Mouse (Mus musculus): Measurements from ENCODE around the gene Prrc2b.

Gene Prrc2b

DNA sequence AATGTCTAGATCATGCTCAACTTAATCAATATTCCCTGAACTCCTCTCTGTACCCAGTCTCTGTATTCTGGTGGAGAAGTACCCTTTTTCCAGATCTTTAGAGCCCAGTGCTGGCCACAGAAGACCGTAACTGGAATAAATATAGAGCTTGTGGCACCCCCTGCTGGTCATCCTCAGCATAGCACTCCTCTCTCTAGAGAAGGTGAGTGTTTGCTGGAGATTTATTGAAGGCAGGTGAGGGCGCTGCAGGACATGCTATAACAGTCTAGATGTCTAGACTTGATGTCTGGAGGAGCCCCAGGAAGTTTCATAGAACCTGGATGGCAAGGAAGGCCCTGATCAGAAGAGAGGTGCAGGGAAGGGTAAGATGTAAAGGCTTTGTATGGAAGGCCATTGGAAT, 16.8 kb upstream of the Prrc2b start:
- peak; percentile 92 for DNase-seq (ENCODE audit: low read depth, low spot score)

DNA sequence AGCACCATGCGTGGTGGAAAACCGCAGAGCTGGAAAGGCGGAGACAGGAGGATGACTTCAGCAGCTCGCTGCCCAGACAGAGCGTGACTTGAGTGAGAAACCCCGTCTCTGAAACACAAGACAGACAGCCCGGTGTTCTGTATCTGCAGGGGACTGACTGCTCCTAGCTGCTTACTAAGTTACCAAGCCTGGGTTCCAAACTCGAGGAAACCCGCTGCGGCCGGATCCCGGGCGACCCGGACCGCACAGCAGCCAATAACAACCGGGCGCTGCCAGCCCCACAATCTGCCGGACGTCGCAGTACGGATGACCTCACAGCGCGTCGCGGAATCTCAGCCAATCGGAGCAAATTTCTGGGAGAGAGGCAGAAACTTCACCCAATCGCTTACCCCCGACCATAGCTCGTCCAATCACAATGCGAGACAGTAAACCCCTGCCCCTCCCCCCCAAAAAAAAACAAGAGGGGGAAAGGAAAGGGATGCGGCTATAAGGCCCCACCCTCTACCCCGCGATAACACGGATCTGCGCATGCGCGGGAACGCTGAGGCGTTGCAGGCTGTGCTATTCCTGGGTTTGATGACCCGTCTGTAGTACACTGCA, 13.1 kb upstream of the Prrc2b start:
- peak; percentile 100 for DNase-seq (ENCODE audit: low read depth, low spot score)

DNA sequence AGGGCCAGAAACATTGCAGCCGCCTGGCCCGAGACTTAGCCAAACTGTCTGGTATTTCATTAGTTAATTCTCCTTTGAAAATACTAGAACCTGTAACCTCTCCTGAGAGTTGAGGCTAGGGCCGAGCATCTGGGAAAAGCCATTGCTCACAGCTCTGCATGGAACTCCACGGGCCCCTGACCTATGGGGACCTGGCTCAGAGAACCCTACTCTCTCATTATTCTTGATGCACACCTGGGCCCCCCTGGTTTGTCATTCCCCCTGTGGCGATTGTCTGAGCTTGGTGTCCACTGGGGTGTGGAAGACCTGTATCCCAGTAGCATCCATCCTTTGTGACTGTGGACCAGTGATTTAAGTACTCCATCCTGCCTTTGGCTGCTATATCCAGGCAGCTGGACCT, 11.5 kb upstream of the Prrc2b start:
- no peak for DNase-seq (ENCODE audit: low read depth, low spot score)

DNA sequence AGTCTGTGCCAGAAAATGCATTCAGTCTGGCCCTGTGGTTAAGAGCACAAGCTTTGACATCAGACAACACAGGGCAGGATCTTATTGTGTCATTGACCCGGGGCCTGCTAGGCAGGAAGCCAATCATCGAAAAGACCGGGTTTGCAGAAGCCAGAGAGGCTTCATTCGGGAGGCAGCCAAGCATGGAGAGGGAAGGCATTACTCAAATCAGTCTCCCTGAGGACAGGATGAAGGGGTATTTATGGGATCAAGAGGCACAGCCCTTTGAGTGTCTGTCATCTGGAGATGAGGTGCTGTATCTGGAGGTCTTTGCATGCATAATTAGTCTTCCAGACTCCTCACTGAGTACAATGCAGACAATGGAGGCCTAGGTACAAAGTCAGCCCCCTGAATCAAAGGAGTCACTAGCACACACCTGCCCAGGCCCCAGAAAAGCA, 10.4 kb upstream of the Prrc2b start:
- DNase-seq (ENCODE audit: low read depth, low spot score): no peak

DNA sequence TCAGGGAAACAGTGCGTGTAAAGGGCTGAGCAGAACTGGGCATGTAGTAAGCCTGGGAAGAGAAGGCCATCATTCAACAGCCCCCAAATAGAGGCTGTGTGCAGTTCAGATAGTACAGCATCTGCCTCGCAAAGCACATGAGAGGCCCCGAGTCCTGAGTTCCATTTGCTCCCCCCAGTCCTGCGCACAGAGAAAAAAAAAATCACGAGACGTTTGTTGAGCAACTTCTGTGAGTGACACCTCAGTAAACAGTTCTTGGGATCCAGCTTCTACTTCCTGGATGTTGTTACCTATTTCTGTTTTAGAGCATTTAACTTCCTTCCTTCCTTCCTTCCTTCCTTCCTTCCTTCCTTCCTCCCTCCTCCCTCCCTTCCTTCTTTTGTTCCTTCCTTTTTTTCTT, 9.3 kb upstream of the Prrc2b start:
- no peak for DNase-seq (ENCODE audit: low read depth, low spot score)

DNA sequence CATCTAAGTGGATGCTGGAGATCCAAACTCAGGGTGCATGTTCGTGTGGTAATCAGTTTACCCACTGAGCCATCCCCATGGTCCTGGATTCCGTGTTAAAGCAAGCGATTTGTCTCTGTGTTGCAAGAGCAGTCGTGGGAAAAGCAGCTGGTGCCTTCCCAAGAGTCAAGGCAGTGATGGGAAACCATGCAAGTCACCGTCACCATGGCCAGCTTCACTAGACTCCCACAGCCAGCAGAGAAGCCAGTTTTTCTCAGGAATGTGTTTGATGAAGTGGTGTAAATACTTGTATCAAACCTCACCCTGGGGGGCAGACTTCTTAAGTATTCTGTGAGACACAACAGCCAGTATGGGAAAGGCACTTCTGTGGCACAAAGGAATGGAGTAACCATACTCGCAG, 8.5 kb upstream of the Prrc2b start:
- DNase-seq (ENCODE audit: low read depth, low spot score): peak; percentile 36

DNA sequence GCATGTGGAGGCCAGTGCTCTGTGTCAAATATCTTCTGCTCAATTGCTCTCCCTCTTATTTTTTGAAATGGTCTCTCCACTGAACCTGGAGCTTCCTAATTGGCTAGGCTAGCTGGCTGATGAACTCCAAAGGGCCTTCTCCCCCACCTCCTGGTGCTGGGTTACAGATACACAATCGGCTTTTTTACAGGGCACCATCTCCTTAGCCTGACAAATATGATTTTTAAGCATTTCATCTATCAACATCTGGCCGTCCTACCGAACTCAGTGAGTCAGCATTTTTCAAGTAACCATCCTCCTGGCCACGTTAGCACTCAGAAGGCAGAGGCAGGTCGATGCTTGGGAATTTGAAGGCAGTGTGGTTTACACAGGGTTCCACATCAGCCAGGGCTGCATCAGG, 6.2 kb upstream of the Prrc2b start:
- DNase-seq (ENCODE audit: low read depth, low spot score): no peak

DNA sequence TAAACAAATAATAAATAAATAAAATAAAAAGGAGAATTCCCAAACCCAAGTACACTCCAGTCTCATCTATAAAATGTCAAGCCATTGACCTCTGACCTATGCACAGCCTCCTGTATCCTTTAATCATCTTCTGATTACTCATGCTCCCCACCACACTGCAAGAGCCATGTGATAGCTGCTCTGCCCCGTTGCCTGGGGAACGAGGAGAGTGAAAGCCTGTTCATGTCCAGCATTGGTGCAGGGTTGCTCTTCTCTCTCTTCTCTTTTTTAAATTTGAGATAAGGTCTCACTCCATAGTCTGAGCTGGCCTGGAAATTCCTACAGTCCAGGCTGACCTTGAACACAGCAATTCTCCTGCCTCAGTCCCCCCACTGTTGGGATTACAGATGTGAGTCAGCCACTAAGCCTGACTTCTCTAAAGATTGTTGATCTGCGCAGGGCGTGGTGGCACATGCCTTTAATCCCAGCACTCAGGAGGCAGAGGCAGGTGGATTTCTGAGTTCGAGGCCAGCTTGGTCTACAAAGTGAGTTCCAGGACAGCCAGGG, 4.2 kb upstream of the Prrc2b start:
- DNase-seq (ENCODE audit: low read depth, low spot score): no peak

DNA sequence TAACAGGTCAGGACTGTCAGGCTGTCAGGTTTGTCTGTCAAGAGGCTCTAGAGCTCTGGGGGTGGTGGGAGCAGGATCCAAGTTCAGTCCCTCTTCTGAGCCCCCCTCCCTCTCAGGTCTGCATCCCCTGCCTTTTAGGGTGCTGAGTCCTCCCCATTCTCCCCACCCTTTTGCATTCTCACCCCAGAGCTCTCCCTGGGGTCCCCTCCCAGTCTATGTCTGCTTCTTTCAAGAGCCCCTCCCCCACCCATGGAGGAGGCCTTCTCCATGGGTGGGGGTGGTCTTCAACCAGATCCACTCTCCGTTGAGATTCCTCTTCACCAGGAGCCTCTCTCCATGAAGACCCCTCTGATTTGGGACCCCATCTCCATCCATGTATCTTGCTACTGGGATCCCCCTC, 747 bp upstream of the Prrc2b start:
- DNase-seq (ENCODE audit: low read depth, low spot score): no peak

DNA sequence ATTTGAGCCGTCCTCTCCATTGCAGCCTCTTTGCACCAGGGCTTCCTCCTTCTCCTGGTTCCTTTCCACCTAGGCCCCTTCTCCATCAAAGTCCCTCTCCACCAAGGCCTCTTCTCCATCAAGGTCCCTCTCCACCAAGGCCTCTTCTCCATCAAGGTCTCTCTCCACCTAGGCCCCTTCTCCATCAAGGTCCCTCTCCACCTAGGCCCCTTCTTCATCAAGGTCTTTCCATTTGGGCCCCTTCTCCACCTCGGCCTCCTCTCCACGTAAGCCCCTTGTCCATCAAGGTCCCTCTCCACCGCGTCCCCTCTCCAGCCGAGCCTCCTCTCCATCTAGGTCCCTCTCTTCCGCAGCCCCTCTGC, 339 bp upstream of the Prrc2b start:
- no peak for DNase-seq (ENCODE audit: low read depth, low spot score)

DNA sequence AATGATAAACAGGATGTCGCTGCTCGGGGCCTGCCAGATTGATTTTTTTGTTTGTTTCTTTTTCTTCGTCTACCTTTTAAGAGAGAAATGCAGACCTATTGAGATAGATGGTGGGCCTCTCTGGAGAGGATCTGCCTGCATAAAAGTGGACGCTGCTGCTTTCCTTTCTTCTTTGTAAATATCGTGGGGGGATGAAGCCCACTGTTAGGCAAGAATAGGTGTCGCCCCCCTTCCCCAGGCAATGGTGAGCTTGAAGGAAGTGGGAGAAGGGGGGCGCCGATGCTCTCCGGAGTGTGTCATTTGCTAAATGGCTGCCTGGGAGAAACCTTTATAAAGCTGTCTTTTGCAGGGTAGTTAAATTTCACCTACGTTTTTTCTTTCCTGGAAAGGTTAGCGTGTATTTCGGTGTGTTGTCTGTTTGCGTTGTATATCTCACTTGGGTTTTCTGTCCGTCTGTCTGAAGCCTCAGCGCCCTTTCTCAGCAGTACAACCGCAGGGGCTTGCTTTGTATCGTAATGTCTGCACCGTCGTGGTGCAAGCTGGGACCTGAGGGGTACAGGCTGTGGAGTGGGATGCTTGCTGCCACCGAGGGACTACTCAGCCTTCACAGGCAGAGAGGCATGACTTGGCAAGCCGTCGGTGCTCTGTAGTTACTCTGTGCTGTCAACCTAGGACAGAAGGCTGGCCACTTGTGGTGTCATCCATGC, 931 bp downstream of the Prrc2b start:
- DNase-seq (ENCODE audit: low read depth, low spot score): peak; percentile 34

DNA sequence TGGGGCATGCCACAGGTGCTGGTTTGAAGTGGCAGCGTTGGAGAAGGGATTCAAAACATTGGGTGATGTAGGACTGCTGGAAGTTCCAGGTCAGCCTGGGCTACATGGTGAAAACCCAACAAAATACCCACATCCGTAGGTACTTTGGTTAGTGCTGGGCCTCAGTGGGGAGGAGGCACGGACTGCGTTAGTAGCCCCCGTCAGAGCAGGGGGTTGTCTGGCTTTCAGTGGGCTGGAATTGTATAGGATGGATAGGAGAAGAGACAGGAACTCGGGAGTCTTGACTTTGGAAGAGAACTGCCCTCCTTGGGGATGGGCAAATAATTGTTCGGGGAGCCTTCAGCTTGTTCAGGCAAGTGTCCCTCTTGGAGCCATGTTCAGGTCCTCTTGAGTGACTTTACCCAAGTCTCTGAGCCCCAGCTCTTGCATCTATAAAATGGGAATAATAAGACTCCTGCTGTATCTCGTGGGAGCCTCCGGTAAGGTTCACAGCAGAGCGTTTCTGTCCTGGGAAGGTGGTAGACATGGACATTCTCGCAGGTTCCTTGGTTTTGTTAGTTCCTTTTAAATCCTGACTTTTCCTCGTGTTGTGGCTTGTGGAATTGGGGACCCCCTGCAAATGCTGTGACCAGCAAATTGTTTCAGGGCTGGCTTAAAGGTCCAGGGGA, 1.6 kb downstream of the Prrc2b start:
- no peak for DNase-seq (ENCODE audit: low read depth, low spot score)

DNA sequence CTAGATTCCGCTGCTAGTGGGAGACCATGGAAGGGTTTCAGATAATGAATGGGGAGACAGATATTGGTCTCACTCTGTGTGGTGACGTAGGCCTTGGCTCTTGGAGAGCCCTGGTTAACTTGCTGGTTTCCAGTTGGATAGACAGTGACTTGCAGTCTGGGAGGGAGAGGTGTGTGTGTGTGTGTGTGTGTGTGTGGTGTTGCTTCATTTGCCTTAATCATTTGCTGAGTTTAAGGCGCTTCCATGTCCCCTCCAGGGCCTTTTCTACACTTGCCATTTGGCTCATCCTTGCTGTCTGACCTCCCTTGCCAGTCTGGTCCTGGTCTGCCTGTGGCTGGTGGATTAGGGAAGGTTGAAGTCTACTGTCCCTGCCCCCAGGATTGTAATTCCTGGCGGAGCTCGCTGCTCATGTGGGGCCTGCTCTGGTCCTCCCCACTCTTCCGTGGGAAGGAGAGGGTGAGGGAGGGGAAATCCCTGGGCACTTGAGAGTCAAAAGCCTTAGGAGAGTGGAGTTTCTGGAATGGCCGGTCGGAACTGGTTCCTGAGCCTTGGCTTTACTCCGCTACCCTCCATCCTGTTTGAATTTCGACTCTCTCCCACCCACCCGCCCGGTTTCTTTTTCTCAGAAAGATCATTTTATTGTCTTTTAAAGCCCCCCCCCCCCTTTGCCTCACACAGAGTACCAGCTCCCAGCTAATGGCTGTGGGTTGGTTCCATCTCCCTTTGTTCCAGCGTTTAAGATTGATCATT, 2.3 kb downstream of the Prrc2b start:
- DNase-seq (ENCODE audit: low read depth, low spot score): peak; percentile 88

DNA sequence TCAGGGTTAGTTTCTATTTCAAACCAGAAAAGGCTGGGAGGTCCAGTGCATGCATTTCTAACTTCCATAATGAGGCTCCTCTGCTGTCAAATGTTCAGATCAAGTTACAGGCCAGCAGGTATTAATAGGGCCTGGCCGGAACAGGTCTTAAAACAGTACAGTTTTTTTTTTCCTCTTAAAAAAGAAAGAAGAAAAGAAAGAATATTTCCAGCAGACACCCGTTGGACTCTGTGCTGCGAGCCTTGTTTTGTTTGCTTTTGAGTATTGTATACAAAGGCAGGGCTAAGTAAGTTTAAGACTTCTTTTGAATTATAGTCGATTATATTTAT, 2.9 kb downstream of the Prrc2b start:
- DNase-seq (ENCODE audit: low read depth, low spot score): no peak

DNA sequence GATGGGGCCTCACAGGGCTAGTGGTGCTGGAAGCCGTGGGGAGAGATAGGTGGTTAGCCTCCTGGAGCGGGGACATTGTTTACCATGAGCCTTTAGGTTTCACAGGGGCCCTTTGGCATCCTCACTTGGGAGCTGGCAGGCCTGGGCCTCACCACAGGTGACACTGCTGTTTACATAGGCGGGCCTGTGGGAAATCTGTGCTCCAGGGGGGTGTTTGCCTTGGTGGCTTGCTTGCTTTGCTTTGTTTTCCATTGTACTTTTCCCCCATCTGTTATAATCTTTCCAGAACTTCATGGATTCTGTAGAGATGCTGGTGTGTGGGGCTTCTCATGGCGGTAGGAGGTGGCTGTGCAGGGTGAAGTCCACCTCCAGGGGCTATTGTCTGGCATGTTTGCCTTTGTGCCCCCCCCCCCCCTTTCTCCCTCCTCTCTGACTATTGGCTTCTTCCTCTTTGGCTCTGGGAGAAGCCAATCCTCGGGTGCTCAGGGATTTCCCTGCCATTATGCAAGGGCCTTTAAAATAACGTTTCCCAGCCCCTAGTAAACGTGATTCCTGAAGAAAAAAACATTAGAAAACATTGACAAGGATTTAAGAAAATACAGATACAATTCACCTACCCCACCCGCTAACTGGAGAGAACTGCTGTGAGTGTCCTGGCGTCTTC, 3.6 kb downstream of the Prrc2b start:
- DNase-seq (ENCODE audit: low read depth, low spot score): no peak

DNA sequence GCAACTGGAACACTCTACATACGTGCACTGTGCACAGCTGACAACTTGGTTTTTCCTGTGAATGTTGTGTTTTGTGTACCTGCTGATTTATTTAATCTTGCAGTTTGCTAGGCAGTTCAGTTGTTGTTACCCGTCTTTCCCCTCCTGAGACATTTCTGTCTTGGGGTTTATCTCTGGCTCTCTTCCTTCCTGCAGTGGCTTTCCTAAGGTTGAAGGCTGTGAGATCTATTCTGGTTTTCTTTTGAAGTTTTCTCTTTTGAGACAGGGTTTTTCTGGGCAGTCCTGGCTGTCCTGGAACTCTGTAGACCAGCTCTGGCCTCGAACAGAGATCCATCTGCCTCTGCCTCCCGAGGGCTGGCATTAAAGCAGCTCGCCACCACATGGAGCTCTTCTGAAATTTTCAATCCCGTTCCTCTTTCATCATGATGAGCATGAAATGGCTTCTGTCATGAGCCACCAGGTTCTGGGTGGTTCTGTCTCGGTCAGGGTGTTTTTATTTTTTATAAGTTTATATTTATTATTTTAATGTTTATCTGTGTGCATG, 4.2 kb downstream of the Prrc2b start:
- no peak for DNase-seq (ENCODE audit: low read depth, low spot score)

DNA sequence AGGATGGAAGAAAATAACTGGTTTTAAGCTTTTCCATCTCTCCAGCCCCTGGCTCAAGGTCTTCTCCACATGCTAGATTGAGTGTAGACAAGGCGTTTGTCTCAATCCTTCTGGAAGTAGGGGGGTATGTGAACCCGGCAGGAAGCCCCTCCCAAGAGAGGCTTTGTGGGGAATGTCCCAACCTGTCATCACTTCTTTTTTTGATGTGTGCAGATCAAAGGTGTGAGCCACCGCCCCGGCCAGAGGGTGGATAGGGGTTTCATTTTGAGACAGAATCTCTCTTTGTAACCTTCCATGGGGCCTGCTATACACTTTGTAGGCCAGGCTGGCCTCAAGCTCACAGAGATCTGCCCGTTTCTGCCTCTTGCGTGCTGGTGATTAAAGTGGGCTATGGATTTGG, 4.7 kb downstream of the Prrc2b start:
- DNase-seq (ENCODE audit: low read depth, low spot score): peak; percentile 61

DNA sequence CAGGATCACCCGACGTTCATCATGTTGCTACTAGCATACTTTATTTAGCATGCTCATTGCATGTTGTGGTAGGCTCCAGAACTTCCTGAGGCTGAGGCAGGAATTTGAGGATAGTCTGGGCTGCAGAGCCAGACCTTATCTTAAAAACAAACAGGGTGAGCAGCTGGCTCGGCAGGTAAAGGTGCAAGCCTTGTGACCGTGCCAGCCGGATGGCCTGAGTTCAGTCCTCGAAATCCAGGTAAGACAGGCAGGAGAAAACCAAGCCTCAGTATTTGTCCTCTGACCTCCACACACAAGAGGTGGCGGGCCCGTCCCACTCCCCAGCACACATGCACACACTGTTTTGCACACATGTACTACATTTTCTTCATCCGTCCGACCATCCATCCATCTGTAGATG, 5.8 kb downstream of the Prrc2b start:
- DNase-seq (ENCODE audit: low read depth, low spot score): no peak

DNA sequence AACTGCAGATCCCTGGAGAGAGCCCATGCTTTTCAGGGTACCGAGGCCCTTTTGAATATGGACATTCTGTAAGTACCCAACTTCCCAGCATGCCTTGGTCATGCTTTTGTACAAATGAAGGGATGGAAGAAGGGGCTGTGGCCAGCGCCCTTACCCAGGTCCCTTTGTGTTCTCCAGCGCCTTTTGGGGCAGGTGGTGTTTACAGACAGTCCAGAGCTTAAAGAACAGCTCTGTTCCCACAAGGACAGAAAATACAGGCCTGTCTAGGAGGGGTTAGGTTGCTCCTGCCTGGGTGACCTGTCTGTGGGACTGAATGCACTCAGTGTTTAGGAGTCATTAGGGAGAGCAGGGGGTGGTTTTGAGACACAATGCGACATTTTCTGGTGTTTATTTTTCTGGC, 6.4 kb downstream of the Prrc2b start:
- DNase-seq (ENCODE audit: low read depth, low spot score): no peak

DNA sequence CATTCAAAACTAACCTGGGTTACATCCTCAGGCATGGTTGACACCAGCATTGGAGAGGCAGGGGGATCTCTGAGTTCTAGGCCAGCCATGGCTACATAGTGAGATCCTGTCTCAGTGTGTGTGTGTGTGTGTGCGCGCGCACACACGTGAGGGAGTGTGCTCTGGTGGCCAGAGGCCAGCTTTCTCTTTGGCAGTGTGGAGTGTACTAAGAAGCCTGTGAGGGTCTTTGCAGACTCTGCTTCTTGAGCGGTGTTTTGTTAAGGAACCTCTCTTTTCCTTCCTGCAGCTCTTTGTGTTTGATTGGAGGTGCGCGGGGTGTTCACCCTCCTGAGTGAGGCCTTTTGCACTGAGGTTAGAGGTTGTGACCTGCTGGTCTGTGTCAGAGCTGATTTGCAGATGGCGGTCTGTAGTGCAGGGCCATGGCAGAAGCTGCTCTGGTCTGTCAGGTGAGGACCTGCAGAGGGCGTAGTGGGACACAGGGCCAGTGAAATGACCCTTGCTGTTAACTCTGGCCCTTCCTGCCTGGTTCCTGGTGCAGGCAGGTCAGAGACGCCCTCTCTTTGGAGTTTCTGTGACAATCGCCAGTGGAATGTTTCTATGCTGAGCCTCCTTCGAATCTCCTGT, 7.8 kb downstream of the Prrc2b start:
- DNase-seq (ENCODE audit: low read depth, low spot score): peak; percentile 56

DNA sequence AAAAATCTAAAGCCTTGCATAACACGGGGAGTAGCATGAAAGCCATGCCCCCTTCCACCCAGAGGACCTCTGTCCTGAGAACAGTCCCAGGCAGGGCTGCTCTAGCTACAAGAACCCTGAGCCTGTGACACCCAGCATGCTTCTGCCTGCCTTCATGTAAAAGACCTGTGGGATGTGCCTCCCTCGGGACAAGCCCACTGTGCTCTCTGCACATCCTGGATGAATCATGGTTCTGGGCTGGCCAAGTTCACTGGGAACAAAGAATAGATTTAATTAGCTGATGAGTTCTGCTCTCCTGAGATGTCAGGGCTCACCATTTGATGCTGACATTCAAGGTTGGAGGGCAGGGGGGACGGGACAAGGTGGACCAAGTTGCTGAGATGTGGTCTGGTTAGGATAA, 9.6 kb downstream of the Prrc2b start:
- DNase-seq (ENCODE audit: low read depth, low spot score): peak; percentile 48
